Mouse (Mus musculus) liver, adult 2 months (tissue): Measurements from ENCODE around the gene Rars. TPM values are rescaled to one million over a fixed set of nuclear protein-coding genes. Genes with fewer than 3 reads are reported as not detected.

Experiments used
- DNase-seq: peaks from one replicate; pipeline ENCODE4 v3.0.0-alpha.2; 2011; ENCODE audit warnings: low read depth, low spot score; ENCODE audit errors: extremely low read depth
- H3K27ac ChIP-seq: fragments of 200-500 bp; replicated peaks from 2 replicates; pipeline ENCODE4 v1.5.1; 2012; ENCODE audit warnings: low read depth, mild to moderate bottlenecking, control low read depth, inconsistent platforms, low read length; ENCODE audit not compliant: insufficient read depth
- H3K27me3 ChIP-seq: fragments of 200-500 bp; 2 replicates; pipeline ENCODE4 v1.6.1; 2012; ENCODE audit warnings: mild to moderate bottlenecking, moderate library complexity, low read length, inconsistent platforms; ENCODE audit not compliant: control insufficient read depth, insufficient read depth
- H3K36me3 ChIP-seq: fragments of 200-500 bp; 2 replicates; pipeline ENCODE4 v1.6.1; 2012; ENCODE audit warnings: low read length, inconsistent platforms; ENCODE audit not compliant: control insufficient read depth, insufficient read depth
- H3K4me1 ChIP-seq: fragments of 200-500 bp; 2 replicates; pipeline ENCODE4 v1.6.1; 2011; ENCODE audit warnings: low read length; ENCODE audit not compliant: control insufficient read depth, insufficient read depth
- H3K4me3 ChIP-seq: fragments of 200-500 bp; 2 replicates; pipeline ENCODE4 v1.5.1; 2011; ENCODE audit warnings: low read depth, mild to moderate bottlenecking, control low read depth, low read length, moderate library complexity; ENCODE audit not compliant: insufficient read depth
- H3K79me2 ChIP-seq: fragments of 200-500 bp; 2 replicates; pipeline ENCODE4 v1.6.1; 2012; ENCODE audit warnings: inconsistent platforms, mild to moderate bottlenecking, low read length, moderate library complexity; ENCODE audit not compliant: control insufficient read depth, insufficient read depth
- H3K9ac ChIP-seq: fragments of 200-500 bp; 2 replicates; pipeline ENCODE4 v1.6.1; 2012; ENCODE audit warnings: low read depth, mild to moderate bottlenecking, control low read depth, inconsistent platforms, low read length
- CTCF ChIP-seq: fragments of 200-500 bp; IDR thresholded peaks from 2 replicates; pipeline ENCODE4 v1.5.1; 2011; ENCODE audit warnings: low read depth, low read length, control low read depth
- POLR2A ChIP-seq: fragments of 200-500 bp; IDR thresholded peaks from 2 replicates; pipeline ENCODE4 v1.6.1; 2011; ENCODE audit warnings: low read length, control low read depth; ENCODE audit not compliant: insufficient read depth; ENCODE audit errors: extremely low read depth
- WGBS: fragments of 180-500 bp; shearing (Covaris S2); methylation state at CpG from one replicate; pipeline ENCODE4 v1.1.7; 2018; 5-methylcytosine and 5-hydroxymethylcytosine counted together
- polyA plus RNA-seq: library from polyadenylated mRNA; depleted of rRNA; stranded (reverse); fragments of >200 nt; gene quantifications from 2 replicates; pipeline ENCODE4 v1.2.3, GENCODE M21; 2012; rRNA removed
- total RNA-seq: library from RNA; depleted of rRNA; stranded (reverse); fragments of >200 nt; gene quantifications from 2 replicates; pipeline ENCODE4 v1.2.3, GENCODE M21; 2014; rRNA removed

Rars gene
- total and polyA plus RNA-seq, 2 experiments, result 9.7 to 29.4 TPM

GRCm38 (mm10) chr11:35760001-35760626, 74.2 kb downstream of the Rars start:
- no peaks in the 10 kb centered on the region for H3K27me3 ChIP-seq
- WGBS, result 83% methylated on average over 7 of the region's 7 CpGs
- H3K9ac ChIP-seq, result no peak overlapping the region
- DNase-seq, result no peak
- H3K36me3 ChIP-seq, result no peaks in the 10 kb centered on the region
- no peak for TF ChIP-seq POLR2A
- TF ChIP-seq CTCF, result no peak
- H3K27ac ChIP-seq, result no peak overlapping the region
- no peaks in the 10 kb centered on the region for H3K79me2 ChIP-seq
- no peaks in the 10 kb centered on the region for H3K4me1 ChIP-seq
- H3K4me3 ChIP-seq, result no peak overlapping the region

Other genes with a start within 250 kb of the Rars start
- gene Pank3, start 65.0 kb downstream of the Rars start, total RNA-seq, result 46.2 and 58.1 TPM in 2 replicates
- 5.7 and 6.1 TPM in 2 replicates for gene Pank3, start 65.0 kb downstream of the Rars start, polyA plus RNA-seq
- not detected in 2 replicates for gene Fbll1, start 35.6 kb downstream of the Rars start, total RNA-seq
- not detected in 2 replicates for gene Fbll1, start 35.6 kb downstream of the Rars start, polyA plus RNA-seq
- 11.3 and 15.7 TPM in 2 replicates for gene Wwc1, start 146.0 kb upstream of the Rars start, total RNA-seq
- gene Wwc1, start 146.0 kb upstream of the Rars start, polyA plus RNA-seq, result 25.0 and 32.7 TPM in 2 replicates